Mouse (Mus musculus): ENCODE results near the gene Neurog1.

Neurog1 gene

GRCm38 (mm10) chr13:56258196-56259020 is 6.4 kb upstream of the Neurog1 start:
- DNase-seq (ENCODE audit: low spot score in 2 of 2), result no peak

GRCm38 (mm10) chr13:56257469-56258153 is 5.6 kb upstream of the Neurog1 start:
- DNase-seq (ENCODE audit: low spot score in 2 of 2), result no peak

- DNase-seq (ENCODE audit: low spot score in 2 of 2), result no peak
Measured at GRCm38 (mm10) chr13:56256716-56257299, 4.8 kb upstream of the Neurog1 start.

GRCm38 (mm10) chr13:56253379-56253778 is 1.4 kb upstream of the Neurog1 start:
- DNase-seq (ENCODE audit: low spot score in 2 of 2), result no peak

- DNase-seq (ENCODE audit: low spot score in 2 of 2), result no peak
Measured at GRCm38 (mm10) chr13:56252783-56253182, 820 bp upstream of the Neurog1 start.

- no peak for DNase-seq (ENCODE audit: low spot score in 2 of 2)
Measured at GRCm38 (mm10) chr13:56251176-56251923, 613 bp downstream of the Neurog1 start.

GRCm38 (mm10) chr13:56250551-56251161 is 1.3 kb downstream of the Neurog1 start:
- DNase-seq (ENCODE audit: low spot score in 2 of 2), result no peak

GRCm38 (mm10) chr13:56249593-56250341 is 2.2 kb downstream of the Neurog1 start:
- DNase-seq (ENCODE audit: low spot score in 2 of 2), result no peak

GRCm38 (mm10) chr13:56243104-56243503 is 8.9 kb downstream of the Neurog1 start:
- no peak for DNase-seq (ENCODE audit: low spot score in 2 of 2)

- DNase-seq (ENCODE audit: low spot score in 2 of 2), result no peak
Measured at GRCm38 (mm10) chr13:56240012-56240770, 11.8 kb downstream of the Neurog1 start.

- DNase-seq (ENCODE audit: low spot score in 2 of 2), result no peak
Measured at GRCm38 (mm10) chr13:56237905-56238304, 14.1 kb downstream of the Neurog1 start.

- DNase-seq (ENCODE audit: low spot score in 2 of 2), result no peak
Measured at GRCm38 (mm10) chr13:56236194-56236593, 15.8 kb downstream of the Neurog1 start.

GRCm38 (mm10) chr13:56228790-56229189 is 23.2 kb downstream of the Neurog1 start:
- DNase-seq (ENCODE audit: low spot score in 2 of 2), result no peak

GRCm38 (mm10) chr13:56226175-56226954 is 25.6 kb downstream of the Neurog1 start:
- DNase-seq (ENCODE audit: low spot score in 2 of 2), result peak; percentile 51 to 61

GRCm38 (mm10) chr13:56223625-56224024 is 28.3 kb downstream of the Neurog1 start:
- DNase-seq (ENCODE audit: low spot score in 2 of 2), result no peak

- no peak for DNase-seq (ENCODE audit: low spot score in 2 of 2)
Measured at GRCm38 (mm10) chr13:56222849-56223246, 29.1 kb downstream of the Neurog1 start.

- peak; percentile 17 to 38 for DNase-seq (ENCODE audit: low spot score in 2 of 2)
Measured at GRCm38 (mm10) chr13:56221995-56222848, 29.7 kb downstream of the Neurog1 start.
